Mouse (Mus musculus): ENCODE data around the gene Atp13a4. TPM values are rescaled to one million over a fixed set of nuclear protein-coding genes. Genes with fewer than 3 reads are reported as not detected.

Atp13a4 gene
- total RNA-seq (2022): 10 to 100 TPM; 16.5 to 21.1 (median 18.4) TPM

DNA sequence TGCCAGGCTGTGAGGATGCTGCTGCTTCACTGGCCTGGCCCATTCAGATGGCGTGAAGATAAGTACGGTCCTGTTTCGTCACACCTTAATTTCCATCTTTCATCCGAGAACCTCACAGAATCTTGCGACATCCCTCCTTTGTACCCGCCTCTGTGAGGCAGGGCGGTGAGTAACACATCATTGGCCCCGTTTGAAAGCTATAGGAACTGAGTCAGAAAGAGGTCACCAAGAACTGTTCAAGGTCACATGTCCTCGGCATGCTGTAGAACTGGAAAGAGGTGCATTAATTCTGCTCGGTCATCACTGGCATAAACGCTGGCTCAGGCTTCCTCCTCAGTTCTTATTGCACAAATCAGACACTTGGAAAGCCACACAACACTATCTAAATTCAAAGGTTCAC lies at the start of gene Atp13a4:
Gene Atp13a4, minus strand, starts transcription at position 36 of the 400 bp plus-strand sequence.
- no peak for DNase-seq (ENCODE audit: low spot score in 2 of 2)

- DNase-seq (ENCODE audit: low spot score in 2 of 2): no peak
Measured at GRCm38 (mm10) chr16:29592171-29592570, 47.5 kb upstream of the Atp13a4 start.

DNA sequence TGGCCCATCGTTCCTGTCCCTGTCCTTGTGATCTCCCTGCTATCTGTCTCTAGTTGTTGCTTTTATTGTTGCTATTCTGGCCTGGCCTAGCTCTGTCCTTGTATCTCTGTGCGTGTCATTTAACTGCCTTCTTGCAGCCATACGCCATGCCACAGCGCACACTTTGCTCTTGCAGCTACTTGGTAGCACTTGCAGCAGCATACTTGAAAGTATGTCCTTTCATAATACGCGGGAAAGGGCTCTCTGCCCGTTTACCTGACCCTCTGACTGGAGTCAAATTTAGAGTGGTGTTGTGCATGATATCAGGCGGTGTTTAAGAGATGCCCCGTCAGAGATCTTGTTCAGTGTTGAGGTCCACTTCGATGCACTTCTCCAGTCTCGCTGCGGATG lies 35.1 kb upstream of the Atp13a4 start:
- peak in 1 of 2 experiments; percentile 8 for DNase-seq (ENCODE audit: low spot score in 2 of 2)

DNA sequence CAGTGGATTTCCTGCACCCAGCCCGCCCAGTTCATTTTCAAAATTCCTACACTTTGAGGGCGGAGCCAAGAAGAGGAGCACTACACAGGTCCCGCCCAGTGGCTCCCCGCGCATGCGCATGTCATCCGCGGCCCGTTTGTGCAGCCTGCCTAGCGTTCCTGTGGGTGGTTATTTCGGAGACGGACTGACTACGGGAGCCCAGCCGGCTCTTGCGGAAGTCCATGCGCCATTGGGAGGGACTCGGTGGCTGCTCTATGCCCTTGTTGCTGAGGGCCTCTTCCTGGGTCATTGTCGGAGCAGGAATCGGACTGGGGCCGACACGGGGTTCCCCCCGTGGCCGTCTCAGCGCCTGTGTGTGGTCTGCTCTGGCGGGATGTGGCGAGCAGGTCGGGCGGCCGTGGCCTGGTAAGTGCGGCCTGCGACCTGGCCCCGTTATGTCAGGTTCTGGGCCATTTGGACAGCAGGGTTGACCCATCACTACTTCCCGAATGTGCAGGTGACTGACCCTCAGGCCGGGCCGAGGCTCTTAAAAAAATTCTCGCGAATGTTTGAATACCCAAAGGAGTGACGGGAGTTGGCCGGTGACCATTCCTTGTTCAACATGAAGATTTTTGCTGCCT lies 34.6 kb upstream of the Atp13a4 start, which contains the start of gene Opa1:
Gene Opa1, plus strand, starts transcription at position 168 of the 620 bp plus-strand sequence.
- peak; percentile 95 to 98 for DNase-seq (ENCODE audit: low spot score in 2 of 2)

GRCm38 (mm10) chr16:29575620-29576019 lies 31.0 kb upstream of the Atp13a4 start:
- DNase-seq (ENCODE audit: low spot score in 2 of 2): no peak

DNA sequence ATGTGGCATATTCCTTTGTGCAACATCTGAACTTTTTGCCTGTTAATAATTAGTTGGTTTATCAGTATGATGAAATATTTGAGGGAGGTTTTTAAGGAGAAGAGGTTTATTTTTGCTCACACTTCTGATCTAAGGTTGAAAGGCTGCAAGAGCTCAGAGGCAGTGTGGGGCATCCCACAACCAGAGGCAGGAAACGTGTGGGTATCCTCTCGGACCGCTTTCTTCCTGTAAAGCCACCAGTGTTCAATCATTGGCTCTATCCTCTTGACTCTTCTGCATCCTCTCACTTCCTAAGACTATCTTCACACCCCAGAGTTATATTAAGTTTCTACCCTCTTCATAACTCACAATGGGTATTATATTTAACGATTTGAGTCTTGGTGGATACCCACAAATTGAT lies 29.3 kb upstream of the Atp13a4 start:
- DNase-seq (ENCODE audit: low spot score in 2 of 2): no peak

DNA sequence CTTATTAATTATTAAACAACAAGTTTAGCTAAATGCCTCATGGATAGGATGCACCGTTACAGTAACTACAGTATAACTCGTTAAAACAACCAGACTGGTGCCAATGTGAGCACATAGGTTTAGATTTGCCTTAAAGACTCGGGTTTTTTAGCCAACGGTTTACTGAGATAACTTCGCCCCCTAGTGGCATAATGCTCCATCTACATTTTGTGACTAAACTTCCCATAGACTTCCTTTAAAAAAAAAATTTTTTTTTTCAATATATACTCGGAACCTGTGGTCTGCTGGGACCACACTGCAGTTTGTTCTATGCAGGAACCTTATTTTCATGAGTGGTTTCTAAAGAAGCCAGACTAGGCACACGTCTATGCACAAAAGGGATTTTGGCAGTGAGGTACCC lies 16.2 kb upstream of the Atp13a4 start:
- peak in 1 of 2 experiments; percentile 36 for DNase-seq (ENCODE audit: low spot score in 2 of 2)

GRCm38 (mm10) chr16:29560454-29560853 lies 15.8 kb upstream of the Atp13a4 start:
- DNase-seq (ENCODE audit: low spot score in 2 of 2): peak in 1 of 2 experiments; percentile 3

DNA sequence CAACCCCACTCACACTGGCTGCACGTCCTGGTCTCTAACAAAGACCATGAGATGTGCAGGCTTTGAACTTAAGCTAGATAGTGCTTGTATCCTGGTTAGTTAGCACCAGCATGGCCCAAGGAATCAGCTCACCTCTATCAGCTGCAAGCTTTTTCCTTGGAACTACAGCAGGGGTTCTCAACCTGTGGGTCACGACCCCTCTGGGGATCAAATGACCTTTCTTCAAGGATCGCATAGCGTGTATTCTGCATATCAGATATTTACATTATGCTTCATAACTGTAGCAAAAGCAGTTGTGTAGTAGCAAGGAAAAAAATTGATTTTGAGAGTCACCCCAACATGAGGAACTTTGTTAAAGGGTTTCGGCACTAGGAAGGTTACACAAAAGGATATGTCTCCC lies 15.0 kb upstream of the Atp13a4 start:
- DNase-seq (ENCODE audit: low spot score in 2 of 2): no peak

DNA sequence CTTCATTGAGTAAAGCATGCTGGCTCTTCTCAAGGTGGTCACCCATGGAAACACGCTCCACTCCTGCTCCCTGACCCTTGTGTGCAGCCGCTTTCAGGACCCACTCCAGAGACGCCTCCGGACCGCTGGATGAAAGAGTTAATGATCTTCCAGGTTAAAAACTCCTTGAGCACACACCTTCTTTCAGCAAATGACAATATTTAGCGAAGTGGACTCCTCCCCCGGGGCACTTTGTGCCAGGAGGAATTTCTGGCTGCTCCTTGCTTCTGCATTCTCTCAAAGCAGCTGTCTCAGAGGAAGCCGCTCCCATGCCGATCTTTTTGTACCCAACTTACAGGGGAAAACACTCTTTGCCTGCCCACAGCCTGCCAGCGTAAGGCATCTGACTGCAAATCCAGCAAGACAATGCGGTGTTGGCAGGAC lies 3.4 kb downstream of the Atp13a4 start:
- DNase-seq (ENCODE audit: low spot score in 2 of 2): peak; percentile 24 to 37

- DNase-seq (ENCODE audit: low spot score in 2 of 2): no peak
Measured at GRCm38 (mm10) chr16:29539906-29540305, 4.8 kb downstream of the Atp13a4 start.

DNA sequence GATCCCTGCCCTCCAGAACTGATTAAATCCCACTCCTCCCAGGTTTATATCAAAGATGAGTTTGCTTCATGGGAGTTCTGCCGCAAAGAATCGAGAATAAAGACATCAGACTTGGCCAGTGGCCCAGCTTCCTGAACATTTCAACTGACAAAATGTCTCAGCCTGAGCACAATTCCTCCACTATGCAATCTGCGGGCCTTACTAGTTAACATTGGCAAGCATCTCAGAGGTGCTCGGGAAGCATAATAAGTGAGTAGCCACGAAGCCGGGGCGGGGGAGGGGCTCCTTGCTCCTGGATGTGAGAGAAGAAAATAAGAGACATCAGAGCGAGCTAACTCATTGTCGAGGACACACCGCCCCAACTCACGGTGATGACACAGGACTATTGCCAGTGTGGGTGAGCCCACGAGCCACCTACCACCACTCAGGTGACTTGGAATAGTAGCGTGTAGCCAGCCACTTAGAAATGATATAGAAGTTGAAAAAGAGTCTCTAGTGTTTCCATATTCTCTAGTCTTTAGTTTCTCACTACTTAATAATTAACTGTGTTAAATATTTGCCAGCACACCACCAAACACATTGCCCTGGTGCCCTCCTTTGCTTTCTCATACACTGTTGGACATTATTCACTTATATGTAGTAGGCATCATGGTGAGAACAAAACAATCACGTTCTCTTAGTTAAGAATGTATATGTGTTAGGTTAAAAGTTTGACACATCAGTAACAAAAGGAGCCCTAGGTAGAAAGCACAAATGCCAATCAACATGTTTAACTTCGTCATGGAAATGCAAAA lies 8.1 kb downstream of the Atp13a4 start:
- DNase-seq (ENCODE audit: low spot score in 2 of 2): peak; percentile 45 to 46

DNA sequence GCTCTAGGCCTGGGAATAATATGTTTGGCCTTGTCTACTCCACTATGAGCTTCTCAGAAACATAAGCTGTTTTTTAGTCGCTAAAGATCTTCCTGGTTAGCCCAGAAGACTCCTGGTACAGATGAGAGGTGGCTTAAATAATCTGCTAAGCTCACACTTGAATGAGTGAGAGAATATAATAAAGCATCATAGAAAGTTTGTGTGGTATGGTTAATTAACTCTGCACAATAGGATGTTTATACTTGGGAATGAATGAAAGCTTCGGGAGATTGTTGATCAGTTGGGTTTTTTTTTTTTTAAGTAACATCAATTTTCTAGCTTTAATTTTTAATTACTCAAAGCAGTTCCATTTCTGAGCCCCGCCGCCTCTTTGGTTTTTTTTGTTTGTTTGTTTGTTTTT lies 8.8 kb downstream of the Atp13a4 start:
- DNase-seq (ENCODE audit: low spot score in 2 of 2): no peak

DNA sequence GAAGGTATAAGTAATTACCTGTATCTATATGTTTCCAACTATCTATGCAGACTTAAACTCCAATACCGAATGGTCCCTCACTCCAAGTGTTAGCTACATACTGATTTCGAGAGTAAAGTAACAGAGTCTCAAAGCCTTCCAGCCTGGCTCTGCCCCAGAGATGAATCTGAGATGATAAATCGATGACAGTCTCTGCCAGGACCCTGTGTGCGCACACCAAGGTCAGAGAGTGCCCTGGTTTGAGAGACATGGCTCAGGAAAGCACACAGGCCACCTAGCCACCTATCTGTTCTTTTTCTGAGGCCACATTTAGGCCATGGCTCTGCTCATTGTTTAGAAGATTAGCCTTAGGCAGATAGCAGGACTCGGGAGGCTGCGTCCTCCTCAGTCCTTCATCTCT lies 11.0 kb downstream of the Atp13a4 start:
- DNase-seq (ENCODE audit: low spot score in 2 of 2): no peak

- DNase-seq (ENCODE audit: low spot score in 2 of 2): no peak
Measured at GRCm38 (mm10) chr16:29527085-29527484, 17.6 kb downstream of the Atp13a4 start.

DNA sequence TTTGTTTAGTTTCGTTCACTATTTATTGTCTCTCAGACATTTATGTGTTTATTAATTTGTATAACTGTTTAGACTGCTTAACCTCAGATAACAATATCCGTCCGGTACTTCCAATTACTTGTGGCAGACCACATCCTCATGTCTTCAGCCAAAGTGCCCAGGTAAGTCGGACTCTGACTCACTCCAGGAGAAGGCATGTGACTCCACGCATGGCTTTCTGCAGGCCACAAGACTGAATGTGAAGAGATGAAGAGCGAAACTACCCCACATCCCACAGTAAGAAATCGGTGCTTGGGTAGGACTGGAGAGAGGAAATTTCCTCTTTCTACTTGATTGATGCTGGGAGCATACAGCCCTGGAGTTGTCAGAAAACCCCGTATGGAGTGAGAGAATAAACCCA lies 18.1 kb downstream of the Atp13a4 start:
- no peak for DNase-seq (ENCODE audit: low spot score in 2 of 2)

DNA sequence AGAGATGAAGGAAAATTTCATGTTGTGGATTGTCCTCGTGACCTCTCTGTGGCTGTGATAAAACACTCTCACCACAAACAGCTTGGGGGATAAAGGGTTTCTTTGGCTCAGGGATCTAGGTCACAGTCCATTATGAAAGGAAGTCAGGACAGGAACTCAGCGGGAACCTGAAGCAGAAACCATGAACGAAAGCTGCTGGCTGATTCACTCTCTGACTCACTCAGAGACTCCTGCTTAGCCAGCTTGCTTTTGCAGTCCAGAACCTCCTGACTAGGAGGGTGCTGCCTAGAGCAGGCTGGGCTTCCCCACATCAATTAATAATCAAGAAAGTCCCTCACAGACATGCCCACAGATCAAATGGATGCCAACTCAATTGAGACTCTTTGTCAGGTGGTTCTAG lies 32.2 kb downstream of the Atp13a4 start:
- peak; percentile 11 to 16 for DNase-seq (ENCODE audit: low spot score in 2 of 2)

DNA sequence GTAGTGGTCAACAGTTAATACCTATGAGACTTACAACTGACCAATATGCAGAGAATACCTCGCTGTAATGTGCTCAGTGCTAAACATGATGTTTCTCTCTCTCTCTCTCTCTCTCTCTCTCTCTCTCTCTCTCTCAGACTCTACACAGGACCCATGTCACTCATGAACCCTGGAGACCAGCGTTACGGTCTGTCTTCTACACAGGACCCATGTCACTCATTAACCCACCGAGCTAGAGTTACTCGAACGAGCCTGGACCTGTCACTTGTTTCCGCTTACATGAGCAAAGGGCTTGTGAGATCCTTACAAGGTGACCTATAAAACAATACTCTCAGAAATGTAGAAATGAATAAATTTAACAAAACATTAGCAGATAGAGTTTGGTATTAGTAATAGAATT lies 33.9 kb downstream of the Atp13a4 start:
- no peak for DNase-seq (ENCODE audit: low spot score in 2 of 2)

DNA sequence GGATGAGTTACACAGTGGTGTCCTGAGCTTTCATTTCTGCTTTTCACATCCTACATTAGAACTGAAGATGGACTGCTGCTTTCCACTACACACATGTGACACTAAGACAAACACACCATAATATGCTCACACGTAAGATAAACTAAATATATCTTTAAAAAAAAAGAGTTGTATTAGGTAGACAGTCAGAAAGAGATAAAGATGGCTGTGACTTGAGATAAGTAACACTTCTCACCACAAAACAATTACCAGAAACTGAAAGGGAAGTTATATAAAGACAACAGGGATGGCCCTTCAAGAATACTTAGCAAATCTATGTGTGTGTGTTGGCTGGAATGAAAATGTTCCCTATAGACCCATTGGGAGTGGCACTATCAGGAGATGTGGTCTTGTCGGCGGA lies 34.8 kb downstream of the Atp13a4 start:
- no peak for DNase-seq (ENCODE audit: low spot score in 2 of 2)

- DNase-seq (ENCODE audit: low spot score in 2 of 2): peak; percentile 11 to 23
Measured at GRCm38 (mm10) chr16:29504671-29505070, 40.0 kb downstream of the Atp13a4 start.

- DNase-seq (ENCODE audit: low spot score in 2 of 2): peak; percentile 5 to 7
Measured at GRCm38 (mm10) chr16:29504198-29504597, 40.5 kb downstream of the Atp13a4 start.

GRCm38 (mm10) chr16:29491031-29491430 lies 53.6 kb downstream of the Atp13a4 start:
- DNase-seq (ENCODE audit: low spot score in 2 of 2): no peak

GRCm38 (mm10) chr16:29481439-29481838 lies 63.2 kb downstream of the Atp13a4 start:
- DNase-seq (ENCODE audit: low spot score in 2 of 2): no peak

All from layer of hippocampus, adult 8-10 months (tissue).